Mouse (Mus musculus): ENCODE data around the gene Htr3b. TPM values are rescaled to one million over a fixed set of nuclear protein-coding genes. Genes with fewer than 3 reads are reported as not detected.

Gene Htr3b
- polyA plus RNA-seq, 1 experiment = 0.12 TPM

- no peaks in the 10 kb centered on the region for H3K4me1 ChIP-seq (ENCODE audit: control insufficient read depth, insufficient read depth, low read length)
- no peak overlapping the region for H3K27ac ChIP-seq (ENCODE audit: control insufficient read depth, insufficient read depth, low read depth, low read length)
- H3K27me3 ChIP-seq (ENCODE audit: control insufficient read depth, insufficient read depth, low read length) = no peaks in the 10 kb centered on the region
- TF ChIP-seq CTCF (IDR thresholded peaks at IDR 0.05; ENCODE audit: control insufficient read depth, insufficient read depth, insufficient replicate concordance, low read depth, low read length) = no peak
- no peak for TF ChIP-seq POLR2A (IDR thresholded peaks at IDR 0.05; ENCODE audit: control insufficient read depth, low read depth, low read length)
- H3K36me3 ChIP-seq (ENCODE audit: control insufficient read depth, insufficient read depth, low read length) = no peaks in the 10 kb centered on the region
- H3K4me3 ChIP-seq (ENCODE audit: control insufficient read depth, low read depth, low read length) = no peak overlapping the region
These were observed 36.0 kb downstream of the Htr3b start for GRCm38 (mm10) chr9:48928781-48929180.

GRCm38 (mm10) chr9:48916011-48916788 lies 48.6 kb downstream of the Htr3b start:
- Histone ChIP-seq H3K27ac (ENCODE audit: control insufficient read depth, insufficient read depth, low read depth, low read length) (no peak overlapping the region), H3K4me1 (ENCODE audit: control insufficient read depth, insufficient read depth, low read length) (no peaks in the 10 kb centered on the region), H3K4me3 (ENCODE audit: control insufficient read depth, low read depth, low read length) (no peak overlapping the region), H3K36me3 (ENCODE audit: control insufficient read depth, insufficient read depth, low read length) (no peaks in the 10 kb centered on the region), H3K27me3 (ENCODE audit: control insufficient read depth, insufficient read depth, low read length) (no peaks in the 10 kb centered on the region)
- TF ChIP-seq POLR2A (IDR thresholded peaks at IDR 0.05; ENCODE audit: control insufficient read depth, low read depth, low read length) (no peak), CTCF (IDR thresholded peaks at IDR 0.05; ENCODE audit: control insufficient read depth, insufficient read depth, insufficient replicate concordance, low read depth, low read length) (no peak)

GRCm38 (mm10) chr9:48910885-48911537 lies 53.8 kb downstream of the Htr3b start, which contains the start of gene Htr3a:
Gene Htr3a, minus strand, starts transcription at chr9:48911099.
- Histone ChIP-seq H3K4me1 (ENCODE audit: control insufficient read depth, insufficient read depth, low read length) (no peaks in the 10 kb centered on the region), H3K36me3 (ENCODE audit: control insufficient read depth, insufficient read depth, low read length) (no peaks in the 10 kb centered on the region), H3K27ac (ENCODE audit: control insufficient read depth, insufficient read depth, low read depth, low read length) (no peak within 1 kb of the TSS), H3K4me3 (ENCODE audit: control insufficient read depth, low read depth, low read length) (no peak within 1 kb of the TSS), H3K27me3 (ENCODE audit: control insufficient read depth, insufficient read depth, low read length) (no peaks in the 10 kb centered on the region)
- TF ChIP-seq POLR2A (IDR thresholded peaks at IDR 0.05; ENCODE audit: control insufficient read depth, low read depth, low read length) (no peak), CTCF (IDR thresholded peaks at IDR 0.05; ENCODE audit: control insufficient read depth, insufficient read depth, insufficient replicate concordance, low read depth, low read length) (no peak)

GRCm38 (mm10) chr9:48904421-48904820 lies 60.4 kb downstream of the Htr3b start:
- TF ChIP-seq CTCF (IDR thresholded peaks at IDR 0.05; ENCODE audit: control insufficient read depth, insufficient read depth, insufficient replicate concordance, low read depth, low read length) = no peak
- TF ChIP-seq POLR2A (IDR thresholded peaks at IDR 0.05; ENCODE audit: control insufficient read depth, low read depth, low read length) = no peak
- H3K4me1 ChIP-seq (ENCODE audit: control insufficient read depth, insufficient read depth, low read length) = no peaks in the 10 kb centered on the region
- H3K36me3 ChIP-seq (ENCODE audit: control insufficient read depth, insufficient read depth, low read length) = no peaks in the 10 kb centered on the region
- no peak overlapping the region for H3K4me3 ChIP-seq (ENCODE audit: control insufficient read depth, low read depth, low read length)
- H3K27me3 ChIP-seq (ENCODE audit: control insufficient read depth, insufficient read depth, low read length) = no peaks in the 10 kb centered on the region
- no peak overlapping the region for H3K27ac ChIP-seq (ENCODE audit: control insufficient read depth, insufficient read depth, low read depth, low read length)

- Histone ChIP-seq H3K4me3 (ENCODE audit: control insufficient read depth, low read depth, low read length) (no peak overlapping the region), H3K27ac (ENCODE audit: control insufficient read depth, insufficient read depth, low read depth, low read length) (no peak overlapping the region), H3K4me1 (ENCODE audit: control insufficient read depth, insufficient read depth, low read length) (no peaks in the 10 kb centered on the region)
These were observed 61.0 kb downstream of the Htr3b start for GRCm38 (mm10) chr9:48903766-48904165.

GRCm38 (mm10) chr9:48898551-48898950 lies 66.2 kb downstream of the Htr3b start:
- H3K27ac ChIP-seq (ENCODE audit: control insufficient read depth, insufficient read depth, low read depth, low read length) = no peak overlapping the region
- H3K4me3 ChIP-seq (ENCODE audit: control insufficient read depth, low read depth, low read length) = no peak overlapping the region
- H3K27me3 ChIP-seq (ENCODE audit: control insufficient read depth, insufficient read depth, low read length) = no peaks in the 10 kb centered on the region
- TF ChIP-seq POLR2A (IDR thresholded peaks at IDR 0.05; ENCODE audit: control insufficient read depth, low read depth, low read length) (no peak), CTCF (IDR thresholded peaks at IDR 0.05; ENCODE audit: control insufficient read depth, insufficient read depth, insufficient replicate concordance, low read depth, low read length) (no peak)
- peaks cover 2% of the 10 kb centered on the region; the same call in 1 of the 2 replicates for H3K4me1 ChIP-seq (ENCODE audit: control insufficient read depth, insufficient read depth, low read length)
- no peaks in the 10 kb centered on the region for H3K36me3 ChIP-seq (ENCODE audit: control insufficient read depth, insufficient read depth, low read length)

More at GRCm38 (mm10) chr9:48903766-48904165, 61.0 kb downstream of the Htr3b start:
- TF ChIP-seq CTCF (IDR thresholded peaks at IDR 0.05; ENCODE audit: control insufficient read depth, insufficient read depth, insufficient replicate concordance, low read depth, low read length) (no peak), POLR2A (IDR thresholded peaks at IDR 0.05; ENCODE audit: control insufficient read depth, low read depth, low read length) (no peak)
- no peaks in the 10 kb centered on the region for H3K27me3 ChIP-seq (ENCODE audit: control insufficient read depth, insufficient read depth, low read length)
- H3K36me3 ChIP-seq (ENCODE audit: control insufficient read depth, insufficient read depth, low read length) = no peaks in the 10 kb centered on the region

GRCm38 (mm10) chr9:48895819-48896536 lies 68.8 kb downstream of the Htr3b start:
- Histone ChIP-seq H3K36me3 (ENCODE audit: control insufficient read depth, insufficient read depth, low read length) (no peaks in the 10 kb centered on the region), H3K4me3 (ENCODE audit: control insufficient read depth, low read depth, low read length) (no peak overlapping the region), H3K27me3 (ENCODE audit: control insufficient read depth, insufficient read depth, low read length) (no peaks in the 10 kb centered on the region), H3K4me1 (ENCODE audit: control insufficient read depth, insufficient read depth, low read length) (peaks cover 2% of the 10 kb centered on the region; the same call in 1 of the 2 replicates), H3K27ac (ENCODE audit: control insufficient read depth, insufficient read depth, low read depth, low read length) (no peak overlapping the region)
- no peak for TF ChIP-seq CTCF (IDR thresholded peaks at IDR 0.05; ENCODE audit: control insufficient read depth, insufficient read depth, insufficient replicate concordance, low read depth, low read length)
- no peak for TF ChIP-seq POLR2A (IDR thresholded peaks at IDR 0.05; ENCODE audit: control insufficient read depth, low read depth, low read length)
